In the genomic region with DNA sequence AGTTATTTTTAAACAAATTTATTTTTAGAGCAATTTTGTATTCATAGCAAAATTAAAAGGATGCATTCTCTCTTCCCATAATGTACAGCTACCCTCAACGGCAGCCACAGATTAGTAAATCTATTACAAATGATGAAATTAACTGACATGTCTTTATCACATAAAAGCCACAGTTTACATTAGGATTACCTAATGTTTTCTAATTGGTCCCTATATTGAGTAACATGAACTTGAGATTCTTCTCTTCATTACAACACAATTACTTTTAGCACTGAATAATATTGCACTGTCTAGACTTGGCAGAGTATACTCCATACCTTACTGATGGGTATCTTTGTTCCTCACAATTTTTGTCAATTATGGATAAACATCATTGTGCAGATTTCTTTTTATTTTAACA, we compare ENCODE assay signal across 19 mouse cellular contexts. TPM values are rescaled to one million over a fixed set of nuclear protein-coding genes. Genes with fewer than 3 reads are reported as not detected.
DNase-seq lines count a peak whose midpoint lies in the region; ATAC-seq lines count a peak whose summit lies in the region.
"Had no signal": no experiment of that assay in that cellular context is flagged by ENCODE, and none has a peak within 500 bp of the region (broad histone marks: within the 10 kb centered on the region; RNA-seq: fewer than 3 reads in every experiment).

No protein-coding gene starts in this region.

- peak; percentile 42 for DNase-seq in 416B (ENCODE audit: low read depth)
- DNase-seq in fat pad, adult 2 months (ENCODE audit: extremely low read depth, low read depth, low spot score): peak; percentile 25
- DNase-seq in kidney, postnatal 4 days: no peak
- no peak for DNase-seq in heart, adult 8-10 months (ENCODE audit: low spot score)
- DNase-seq: adrenal gland, adult 8-10 months; adrenal gland, postnatal 14 days; adrenal gland, postnatal 36 days; B cell, adult 2 months; cerebellum, adult 11-12 months; cerebellum, adult 2 months; cerebellum, adult 9-10 months; cerebellum, postnatal 10 days; cerebellum, postnatal 25 days had no signal

- peak; percentile 57 for ATAC-seq in megakaryocyte progenitor cell, adult 5-6 weeks (replicated peaks; ENCODE audit: poor library complexity)
- ATAC-seq: activated CD4-positive, CD25-positive, alpha-beta regulatory T cell, adult 4 months; CD4-positive, CD25-positive, alpha-beta regulatory T cell, adult 4 months; forebrain, embryonic 14.5 days; forebrain, embryonic 16.5 days; Patski had no signal

RNA-seq across cellular contexts. Expression of a gene that starts 17.8 kb away (rescaled TPM):
- total RNA-seq in megakaryocyte progenitor cell, adult 5-6 weeks (2015): 26.6 and 27.5 TPM in 2 replicates
- 22.7 and 31.2 TPM in 2 replicates for total RNA-seq in megakaryocyte progenitor cell, adult 5-6 weeks (2017)
- total RNA-seq in heart, adult 8-10 months (2022): under 1 TPM; 0.52 to 0.78 (median 0.66) TPM

RNA-seq across cellular contexts. Expression of a gene that starts 17.8 kb away (rescaled TPM):
- 12.5 and 15.3 TPM in 2 replicates for total RNA-seq in megakaryocyte progenitor cell, adult 5-6 weeks (2015)
- 9.5 and 10.0 TPM in 2 replicates for total RNA-seq in megakaryocyte progenitor cell, adult 5-6 weeks (2017)
- total RNA-seq in heart, adult 8-10 months (2022): 10 to 100 TPM; 11.8 to 14.4 (median 12.1) TPM

Comparison
In these comparisons a context has a peak if more than half of its experiments do, and no peak if none do; other contexts are left out.
1. DNase-seq: peak in 416B (single experiment) and fat pad, adult 2 months (single experiment); none in kidney, postnatal 4 days (0 of 2) and heart, adult 8-10 months (single experiment).
2. RNA of a gene that starts 17.8 kb away (total RNA-seq): 22.7 to 31.2 TPM in megakaryocyte progenitor cell, adult 5-6 weeks; 0.52 to 0.78 TPM in heart, adult 8-10 months; every median in the first group is over 10 times any median in the second.